Mouse (Mus musculus) kidney, postnatal 25 days (tissue): ENCODE data around the gene Stx8.
A peak's percentile ranks its signal among the peaks of the same experiment; 100 is the strongest.

Experiments used
- DNase-seq, 2 experiments: peaks; one replicate each; pipeline ENCODE4 v3.0.0; 2021; ENCODE audit warnings: mixed read lengths in 2 of 2

Gene Stx8

DNA sequence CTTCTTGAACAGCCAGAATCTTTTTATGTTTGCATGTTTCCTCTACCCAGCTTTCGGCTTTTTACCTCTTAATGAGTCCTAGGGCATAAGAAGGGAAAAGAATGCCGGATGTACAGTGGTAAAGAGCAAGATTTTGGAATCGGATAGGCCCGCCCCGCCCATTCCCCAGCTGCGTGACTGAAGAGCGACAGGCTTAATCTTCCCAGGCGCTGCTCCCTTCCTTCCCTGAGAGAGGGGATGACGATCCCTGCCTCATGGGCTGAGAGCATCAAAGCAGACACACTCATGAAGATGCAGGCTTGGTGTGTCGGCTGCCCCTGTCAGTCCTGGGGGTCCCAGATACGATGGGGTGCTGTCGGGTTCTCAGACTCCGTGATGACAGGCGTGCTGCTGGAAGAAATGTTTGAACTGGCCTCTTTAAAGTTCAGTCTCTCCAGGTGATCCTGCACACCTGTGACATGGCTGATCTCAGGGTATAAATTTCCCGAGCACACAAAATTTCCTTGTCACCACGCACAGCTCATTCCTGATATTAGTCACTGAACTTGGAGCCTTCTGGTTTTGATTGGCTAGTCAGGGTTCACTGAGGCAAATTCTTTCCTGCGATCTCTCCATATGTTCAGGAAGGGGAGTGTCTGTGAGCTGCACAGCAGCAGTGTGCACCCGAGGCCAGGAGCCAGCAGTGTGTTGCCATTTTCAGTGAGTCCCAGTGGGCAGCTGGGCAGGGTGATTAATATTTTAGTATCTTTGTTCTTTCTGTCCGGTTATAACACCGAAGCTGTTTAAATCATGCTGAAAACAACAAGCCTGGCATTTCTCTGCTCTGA is 70.4 kb downstream of the Stx8 start:
- no peak for DNase-seq

DNA sequence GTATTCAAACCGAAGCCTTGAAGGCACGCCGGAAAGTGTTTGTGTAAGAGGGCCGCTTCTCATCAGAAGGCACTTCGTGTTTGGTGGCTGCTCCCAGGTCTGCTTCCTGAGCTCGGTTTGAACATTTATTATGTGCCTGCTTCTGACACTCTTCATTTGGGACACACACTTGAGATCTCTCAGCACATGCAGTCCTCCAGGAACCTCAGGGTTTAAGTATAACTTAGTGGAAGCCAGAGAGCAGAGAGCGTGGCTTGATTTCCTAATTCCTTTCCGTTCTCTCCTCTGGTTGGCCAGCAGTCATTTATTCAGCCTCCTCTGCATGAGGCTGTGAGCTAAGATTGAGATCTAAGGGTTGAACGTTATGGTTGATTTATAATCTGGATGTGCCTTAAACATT is 71.1 kb downstream of the Stx8 start:
- DNase-seq, result peak in 1 of 2 experiments; percentile 45

DNA sequence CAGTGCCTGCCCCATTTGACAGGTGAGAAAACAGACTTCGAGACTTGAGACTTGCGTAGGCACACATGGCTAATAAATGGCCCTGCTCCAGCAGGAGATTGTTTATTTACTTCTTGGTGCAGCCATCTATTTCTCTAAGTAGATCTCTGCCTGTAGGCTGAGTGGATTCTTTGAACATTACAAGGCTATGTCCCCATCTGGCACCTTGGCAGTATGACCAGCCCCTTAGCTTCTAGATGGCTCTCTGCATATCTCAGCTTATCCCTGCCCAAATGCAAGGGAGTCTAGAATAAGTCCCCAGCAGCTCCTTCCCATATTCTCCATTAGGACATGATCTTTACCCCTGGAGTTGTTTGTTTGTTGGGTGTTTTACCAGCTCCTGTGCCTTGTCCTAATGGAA is 72.1 kb downstream of the Stx8 start:
- no peak for DNase-seq

DNA sequence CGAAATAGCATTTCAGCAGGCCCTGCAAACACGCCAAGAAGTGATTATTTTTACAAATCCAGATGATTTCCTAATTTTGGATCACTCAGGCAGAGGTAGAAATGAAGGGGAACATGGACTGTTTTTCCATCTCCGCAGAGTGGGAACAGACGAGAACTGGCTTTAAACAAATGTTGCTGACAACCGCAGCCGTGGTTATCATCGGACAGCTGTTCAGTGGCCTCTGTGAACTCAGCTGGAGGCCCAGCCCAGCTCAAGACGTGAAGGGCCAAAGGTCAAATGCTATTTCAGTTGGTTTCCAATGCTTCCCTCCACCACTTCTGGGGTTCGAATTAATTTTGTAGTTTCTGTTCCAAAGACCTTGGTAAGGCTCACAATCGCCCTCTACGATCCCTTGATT is 78.2 kb downstream of the Stx8 start:
- peak; percentile 51 to 73 for DNase-seq

DNA sequence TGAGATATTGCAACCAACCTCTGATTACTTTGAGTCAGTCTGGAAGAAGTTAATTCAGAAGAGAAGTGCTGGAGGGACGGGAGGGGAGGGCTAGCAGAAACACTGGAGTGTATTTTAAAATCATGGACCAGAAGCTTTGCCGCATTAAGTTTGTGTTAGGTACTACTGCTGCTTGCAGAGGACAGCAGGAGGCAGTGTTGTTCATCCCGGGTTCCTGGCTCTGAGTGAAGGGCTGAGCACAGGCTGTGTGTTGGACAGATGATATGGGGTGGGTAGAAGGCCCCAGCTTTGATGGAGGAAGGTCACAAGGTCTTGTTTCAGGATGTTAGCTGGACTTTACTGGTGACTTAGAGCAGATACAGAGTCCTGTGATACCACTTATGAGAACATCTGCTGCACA is 80.9 kb downstream of the Stx8 start:
- no peak for DNase-seq

DNA sequence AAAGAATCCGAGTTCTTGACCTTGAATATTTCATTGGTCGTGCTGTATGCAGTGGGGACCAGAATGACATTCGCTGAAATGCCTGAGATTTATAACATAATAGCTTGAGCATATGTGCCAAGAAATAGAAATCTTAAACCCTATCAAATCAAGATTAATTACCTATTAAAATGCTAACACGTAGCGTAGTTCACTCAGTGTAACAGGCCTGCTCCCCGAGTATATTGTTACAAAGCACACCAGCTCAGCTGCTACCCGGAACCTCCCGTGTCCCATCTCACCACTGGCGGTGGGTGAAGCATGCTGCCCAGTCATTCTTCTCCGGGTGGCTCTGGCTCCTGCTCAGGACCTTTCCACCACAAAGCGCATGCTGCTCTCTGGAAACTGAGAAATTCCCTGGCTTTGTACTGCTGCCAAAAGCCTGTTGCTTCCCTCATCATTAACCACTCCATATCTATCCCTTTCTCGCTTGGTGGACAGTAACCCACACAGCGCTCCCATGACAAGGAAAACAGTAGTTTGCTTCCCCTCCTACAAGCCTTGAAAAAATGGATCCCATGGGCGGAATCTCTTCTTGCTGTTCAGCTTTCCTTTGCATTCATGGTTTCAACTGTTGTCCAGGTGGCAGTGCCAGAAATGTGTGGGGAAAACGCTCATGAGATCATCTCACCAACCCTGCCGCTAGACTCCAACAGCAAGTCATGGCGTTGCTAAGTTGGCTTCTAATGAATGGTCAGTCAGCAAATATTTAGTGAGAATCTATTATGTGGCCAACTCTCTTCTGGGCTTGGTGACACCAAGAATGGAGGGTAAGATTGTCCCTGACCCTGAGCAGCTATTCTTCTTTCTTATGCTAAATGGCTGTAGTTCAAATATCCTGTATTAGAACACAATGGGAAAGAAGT is 83.5 kb downstream of the Stx8 start:
- DNase-seq, result no peak

DNA sequence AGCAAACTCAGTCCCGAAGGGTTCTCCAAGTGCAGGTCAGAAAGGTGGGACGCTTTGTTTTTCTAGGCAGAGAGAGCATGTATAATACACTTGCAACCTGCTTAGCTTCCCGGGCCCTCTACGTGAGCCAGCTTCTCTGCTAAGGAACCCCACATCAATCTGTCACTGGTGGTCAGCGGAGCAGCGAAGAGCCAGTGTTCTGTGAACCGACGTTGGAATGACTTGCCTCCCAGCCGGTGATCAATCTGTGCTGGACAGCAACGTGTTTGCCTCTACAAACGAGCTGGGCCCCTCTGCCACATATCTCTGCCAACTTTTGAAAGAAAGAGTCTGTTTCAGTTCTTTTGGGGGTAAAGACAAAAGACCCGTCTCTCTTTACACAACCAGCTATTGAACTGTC is 84.7 kb downstream of the Stx8 start:
- DNase-seq, result peak in 1 of 2 experiments; percentile 20

DNA sequence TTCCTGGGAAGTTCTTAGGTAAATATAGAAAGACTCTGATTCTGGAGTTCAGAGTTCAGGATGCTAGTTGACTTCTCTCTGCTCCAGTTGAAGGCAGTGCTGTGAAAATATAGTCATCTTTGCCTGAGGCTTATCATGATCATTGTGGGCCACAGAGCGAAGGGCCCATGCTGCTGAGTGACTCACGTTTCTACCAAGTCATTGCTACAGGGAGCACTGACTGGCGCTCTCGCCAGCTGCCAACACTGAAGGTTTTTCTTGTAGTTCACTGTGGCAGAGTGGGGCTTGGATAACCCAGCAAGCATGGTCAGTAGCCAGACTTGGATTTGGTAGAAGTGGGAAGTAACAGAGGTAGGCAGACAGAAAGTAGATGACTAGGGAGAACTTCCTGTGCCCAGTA is 85.3 kb downstream of the Stx8 start:
- DNase-seq, result peak in 1 of 2 experiments; percentile 6

DNA sequence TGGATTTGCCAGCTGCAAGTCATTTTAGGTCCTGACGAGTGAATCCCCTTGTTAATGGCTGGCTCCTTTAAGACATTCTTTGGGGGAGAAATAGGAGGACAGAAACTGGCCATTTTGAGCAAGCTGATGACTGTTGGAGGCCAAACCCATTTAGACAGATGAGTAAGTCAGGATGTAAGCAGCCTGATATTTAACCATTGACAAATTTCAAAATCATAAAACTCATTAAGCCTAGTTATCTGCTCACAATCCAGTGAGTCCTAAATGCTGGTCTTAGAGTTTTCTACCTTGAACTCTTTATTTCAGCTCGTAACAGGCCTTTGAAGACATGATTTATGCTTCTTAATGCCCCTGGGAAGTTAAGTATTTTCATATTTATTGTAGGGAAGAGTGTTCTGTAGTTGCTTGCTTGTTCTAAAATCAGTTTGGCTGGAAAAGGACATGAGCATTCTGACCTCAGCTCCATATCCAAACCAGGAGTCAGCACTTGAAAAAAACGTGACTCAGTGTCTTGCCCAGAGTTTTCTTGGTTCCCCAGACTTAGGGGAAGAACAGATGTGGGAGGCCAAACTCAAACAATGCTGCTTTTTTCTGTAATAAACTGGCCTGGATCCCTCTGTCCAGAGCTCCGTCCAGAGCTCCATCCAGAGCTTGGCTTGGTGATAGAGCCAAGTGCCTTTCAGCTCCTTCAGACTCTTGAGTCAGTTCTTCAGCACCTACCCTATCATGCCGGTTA is 92.6 kb downstream of the Stx8 start:
- DNase-seq, result no peak

DNA sequence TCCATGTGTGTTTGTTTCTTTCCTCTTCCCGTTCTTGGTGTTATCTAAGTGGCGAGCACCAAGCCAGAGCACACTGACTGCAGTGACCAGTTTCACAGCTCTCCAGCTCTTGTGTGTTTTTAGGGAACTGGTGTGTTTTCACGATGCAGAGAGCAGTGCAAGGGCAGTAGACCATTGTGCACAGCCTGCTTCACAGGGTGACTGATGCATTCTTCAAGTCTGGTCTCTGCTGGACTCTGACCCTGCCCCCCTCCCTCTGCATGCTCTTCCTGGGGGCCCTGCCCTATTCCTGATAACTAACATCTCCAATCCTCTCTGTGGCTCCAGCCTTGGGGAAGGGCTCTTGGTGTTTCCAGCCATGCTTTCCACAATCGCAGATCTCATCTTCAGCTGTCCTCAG is 94.7 kb downstream of the Stx8 start:
- DNase-seq, result no peak

DNA sequence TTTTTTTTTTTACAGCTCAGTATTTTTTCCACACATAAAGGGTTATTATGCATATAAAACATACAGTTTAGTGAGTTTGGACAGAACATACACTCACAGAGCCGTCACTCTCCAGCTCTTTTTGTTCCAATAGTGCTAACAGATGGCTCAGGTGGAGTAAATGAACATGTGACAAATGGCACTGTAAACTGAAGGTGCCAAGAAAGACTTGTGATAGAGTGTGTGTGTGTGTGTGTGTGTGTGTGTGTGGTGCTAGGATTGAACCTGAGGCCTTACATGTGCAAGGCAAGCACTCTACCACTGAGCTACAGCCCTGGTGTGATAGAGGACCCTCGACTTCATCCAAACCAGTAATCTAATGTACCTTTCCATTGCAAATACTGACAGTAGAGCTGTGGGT is 96.1 kb downstream of the Stx8 start:
- DNase-seq, result no peak

DNA sequence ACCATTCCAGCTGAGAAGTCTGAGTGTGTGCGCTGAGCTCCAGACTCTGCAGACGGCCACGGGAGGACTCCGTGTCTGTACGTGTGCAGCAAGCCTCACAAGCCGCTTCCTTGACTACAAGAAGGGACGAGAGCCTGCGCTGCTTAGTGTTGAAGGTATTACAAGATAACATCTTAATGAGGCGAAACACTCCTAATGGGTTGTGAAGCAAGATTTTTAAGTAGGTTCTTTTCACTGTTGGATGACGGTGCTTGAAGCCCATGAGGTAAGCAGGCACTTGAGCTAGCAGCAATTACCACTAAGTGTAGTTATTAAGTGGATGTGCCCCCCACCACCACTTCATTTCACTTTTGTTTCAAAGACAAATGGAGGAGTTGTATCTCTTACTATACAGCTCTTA is 101.8 kb downstream of the Stx8 start:
- DNase-seq, result no peak

DNA sequence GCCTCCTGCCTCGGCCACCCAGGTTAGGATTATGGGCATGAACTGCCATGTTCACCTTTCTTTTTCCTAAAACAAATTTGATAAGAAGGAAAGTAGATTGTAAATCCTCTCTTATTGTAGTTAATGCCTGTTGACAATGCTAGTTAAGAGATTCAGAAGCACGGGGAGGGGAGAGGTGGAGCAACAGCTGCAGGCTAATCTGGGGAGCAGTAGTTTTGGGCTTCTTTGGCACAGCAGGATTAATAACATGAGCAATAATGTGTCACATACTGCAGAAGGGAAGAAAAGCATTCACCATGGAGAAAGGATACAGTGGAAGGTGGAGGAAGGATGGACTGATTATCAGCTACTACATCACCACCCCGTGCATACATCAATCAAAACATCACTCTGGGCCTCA is 104.1 kb downstream of the Stx8 start:
- DNase-seq, result no peak

DNA sequence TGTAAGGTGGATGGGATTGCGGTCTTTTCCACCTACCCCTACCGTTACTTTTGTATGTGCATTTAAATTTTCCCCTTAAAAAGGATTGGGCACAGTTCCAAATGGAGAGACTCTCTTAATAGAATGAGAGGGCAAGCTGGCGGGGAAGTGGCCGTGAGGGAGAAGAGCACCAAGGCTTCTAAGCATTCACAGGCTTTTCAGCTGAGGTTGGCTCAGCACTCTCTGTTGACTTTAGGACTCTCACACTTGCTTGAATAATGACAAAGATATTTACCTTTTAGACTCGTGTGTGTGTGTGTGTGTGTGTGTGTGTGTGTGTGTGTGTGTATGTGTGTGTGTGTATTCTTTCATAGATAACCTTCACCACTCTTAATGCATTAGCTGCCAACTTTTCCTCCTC is 105.8 kb downstream of the Stx8 start:
- DNase-seq, result no peak

DNA sequence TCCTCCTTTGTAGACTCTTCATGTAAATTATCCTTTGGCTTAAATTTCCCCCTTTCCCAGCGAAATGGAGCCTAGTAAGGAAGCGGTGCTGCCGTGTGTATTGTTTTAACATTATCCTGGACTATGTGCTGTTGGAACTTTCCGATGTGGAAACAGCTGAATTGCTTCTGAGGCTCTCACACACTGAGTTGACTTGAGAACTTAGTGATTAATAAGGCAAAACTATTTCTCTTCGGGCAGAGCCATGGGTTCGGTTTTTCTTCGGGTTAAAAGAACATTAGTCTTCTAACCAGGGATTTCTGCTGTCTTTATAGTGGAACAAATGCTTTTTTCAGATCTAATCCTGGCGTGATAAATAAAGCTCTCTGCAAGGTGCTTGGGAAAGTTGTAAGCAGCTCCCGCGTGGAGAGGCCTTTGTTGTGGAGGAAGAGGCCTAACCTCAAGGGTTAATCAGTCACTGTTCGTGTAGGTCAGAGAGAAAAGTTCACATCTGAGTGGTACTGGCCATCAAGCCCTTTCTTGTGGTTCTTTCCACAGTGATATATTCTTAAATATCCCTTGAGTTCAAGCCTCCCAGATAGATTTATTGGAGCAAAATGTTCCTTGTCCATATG is 106.7 kb downstream of the Stx8 start:
- DNase-seq, result no peak

DNA sequence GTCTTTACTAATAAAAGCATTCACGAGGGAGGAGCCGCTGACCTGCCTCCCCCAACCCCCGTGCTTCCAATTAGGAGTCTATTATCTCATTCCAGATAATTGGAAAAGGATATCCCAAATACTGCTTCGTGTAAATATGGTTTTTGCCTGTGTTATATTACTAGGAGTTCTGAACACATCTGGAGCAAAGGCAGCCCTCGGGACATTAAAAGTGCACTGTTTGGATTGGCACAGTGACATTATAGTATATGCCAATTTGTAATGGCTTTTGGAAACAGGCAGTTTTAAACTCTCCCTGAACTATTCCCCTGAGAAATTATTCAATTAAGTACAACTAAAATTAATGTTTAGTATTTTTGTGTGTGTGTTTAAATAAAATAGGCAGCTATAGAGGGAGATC is 108.7 kb downstream of the Stx8 start:
- DNase-seq, result peak in 1 of 2 experiments; percentile 27

DNA sequence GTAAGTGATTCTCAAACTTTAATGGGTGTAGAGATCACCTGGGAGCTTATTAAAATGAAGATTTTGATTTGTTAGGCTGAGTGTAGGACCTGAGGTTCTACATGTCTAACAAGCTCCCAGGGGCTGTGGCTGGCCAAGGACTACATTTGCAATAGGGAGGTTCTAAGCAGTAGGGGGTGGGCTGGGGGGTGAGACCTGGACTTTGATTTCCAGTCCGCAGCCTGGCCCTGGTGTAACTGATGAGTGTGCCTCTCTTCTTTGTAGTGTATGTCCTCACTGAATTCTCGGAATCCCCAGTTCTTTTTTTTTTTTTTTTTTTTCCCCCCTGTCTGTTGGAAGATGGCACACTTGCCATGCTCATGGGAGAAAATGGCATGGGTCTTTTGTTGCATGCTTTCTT is 109.3 kb downstream of the Stx8 start:
- DNase-seq, result peak in 1 of 2 experiments; percentile 54

DNA sequence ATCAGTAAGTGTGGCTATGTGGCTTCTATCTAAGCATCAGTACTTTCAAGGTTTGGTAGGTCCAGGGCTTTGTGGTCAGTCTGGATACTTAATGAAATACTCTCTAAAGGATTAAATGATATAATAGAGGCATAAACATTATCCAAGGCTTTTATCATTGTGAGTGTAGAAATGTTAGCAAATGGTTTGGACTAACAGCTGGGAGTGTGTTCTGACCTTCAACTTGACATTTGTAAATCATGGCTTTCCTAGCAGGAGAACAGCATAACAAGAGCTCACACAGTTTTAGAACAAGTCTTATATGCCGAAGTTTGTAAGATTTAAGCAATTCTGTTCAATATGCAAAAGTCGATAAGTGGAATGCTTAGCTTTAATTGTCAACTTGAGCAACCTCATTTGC is 113.8 kb downstream of the Stx8 start:
- no peak for DNase-seq

DNA sequence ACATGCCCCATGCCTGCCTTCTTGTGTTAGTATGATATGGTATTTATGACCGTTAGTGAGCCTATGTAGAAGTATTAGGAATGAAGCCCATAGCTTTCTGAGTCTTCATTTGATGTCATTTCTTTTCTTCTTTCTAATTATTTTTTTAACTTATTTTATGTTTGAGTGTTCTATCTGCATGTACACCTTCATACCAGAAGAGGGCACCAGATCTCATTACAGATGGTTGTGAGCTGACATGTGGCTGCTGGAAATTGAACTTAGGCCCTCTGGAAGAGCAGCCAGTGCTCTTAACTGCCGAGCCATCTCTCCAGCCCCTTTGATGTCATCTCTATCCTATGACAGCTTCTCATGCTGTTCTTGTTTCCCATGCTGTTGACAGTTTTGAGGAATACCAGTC is 115.0 kb downstream of the Stx8 start:
- DNase-seq, result no peak

DNA sequence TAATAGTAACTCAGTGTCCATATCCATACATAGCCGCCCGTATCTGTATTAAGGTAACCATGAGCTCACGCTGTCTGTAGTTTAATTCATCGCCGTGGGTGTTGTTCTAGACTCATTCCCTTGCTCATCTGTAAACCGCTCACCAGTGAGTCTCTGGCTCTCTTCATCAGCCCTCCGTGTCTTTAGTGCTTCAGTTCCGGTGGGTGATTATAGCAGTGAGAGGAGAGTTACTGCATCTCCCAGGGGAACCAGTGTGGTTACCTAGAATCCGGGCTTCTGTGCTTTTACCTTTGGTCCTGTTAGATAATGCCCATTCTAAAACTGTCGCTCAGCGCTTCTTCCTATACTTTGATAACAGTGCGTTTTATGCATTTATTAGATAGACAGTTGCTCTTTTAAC is 116.8 kb downstream of the Stx8 start:
- DNase-seq, result no peak

DNA sequence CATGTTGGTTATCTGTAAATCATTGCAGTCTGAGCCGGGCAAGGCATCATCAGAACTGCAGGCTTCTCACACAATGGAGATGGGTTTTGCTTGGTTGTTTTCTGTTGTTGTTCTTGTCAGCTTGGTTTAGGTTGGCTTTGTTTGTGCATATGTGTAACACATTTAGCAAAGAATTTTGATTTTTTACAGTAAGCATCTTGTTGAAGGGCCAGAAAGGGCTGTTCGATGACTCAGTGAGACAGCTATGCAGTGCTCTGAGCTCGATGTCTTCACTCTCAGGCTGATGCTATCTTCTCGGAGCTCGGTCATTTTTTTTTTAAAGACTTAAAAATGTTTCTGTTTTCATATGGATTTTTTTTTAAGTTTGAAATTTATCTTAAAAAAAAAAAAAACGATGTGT is 117.6 kb downstream of the Stx8 start:
- DNase-seq, result no peak

DNA sequence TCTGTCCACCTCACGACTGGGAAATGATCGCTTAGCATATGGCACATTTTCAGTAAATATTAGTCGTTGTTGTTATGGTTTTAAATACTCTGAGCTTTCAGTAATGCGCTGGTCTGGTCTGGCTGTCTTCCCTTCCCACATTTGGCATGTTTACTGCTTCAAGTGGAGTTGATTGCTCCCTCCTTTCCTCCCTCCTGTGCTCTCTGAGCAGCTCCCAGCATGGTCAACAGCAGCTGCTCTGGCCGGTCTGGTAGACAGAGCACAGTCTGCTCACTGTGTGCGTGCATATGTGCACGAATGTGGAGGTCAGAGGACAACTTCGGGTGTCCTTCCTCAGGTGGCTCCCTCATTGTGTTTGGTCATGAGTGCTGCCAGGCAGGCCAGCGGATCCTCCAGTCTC is 120.2 kb downstream of the Stx8 start:
- no peak for DNase-seq

DNA sequence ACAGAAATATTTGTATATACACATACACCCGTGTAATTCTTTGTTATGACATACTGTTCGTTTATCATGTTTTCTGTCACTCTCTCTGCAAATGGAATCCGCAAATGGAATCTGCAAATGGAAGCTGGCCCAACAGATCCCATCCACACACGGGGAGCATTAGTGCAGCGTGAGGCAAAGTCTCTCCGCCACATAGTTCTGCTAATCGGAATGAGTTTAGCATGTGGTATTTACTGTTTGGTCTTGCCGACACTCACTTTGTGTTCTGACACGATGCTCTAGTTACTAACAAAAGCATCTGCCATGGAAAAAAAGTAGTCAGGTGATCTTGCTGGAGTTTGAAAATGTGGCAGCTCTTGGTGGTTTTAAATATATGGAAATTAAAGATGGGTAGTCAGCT is 123.4 kb downstream of the Stx8 start:
- DNase-seq, result no peak
